Mouse (Mus musculus) heart, adult 2 months (tissue): ENCODE data around the gene Bcl2l2. TPM values are rescaled to one million over a fixed set of nuclear protein-coding genes. Genes with fewer than 3 reads are reported as not detected.
A peak's percentile ranks its signal among the peaks of the same experiment; 100 is the strongest.

ENCODE experiments used
- DNase-seq, 2 experiments: peaks; one replicate each; pipeline ENCODE4 v3.0.0; 2021
- H3K27ac ChIP-seq: fragments of 200-600 bp; 2 replicates; pipeline ENCODE4 v1.8.1; 2022
- H3K27me3 ChIP-seq: fragments of 200-500 bp; 2 replicates; pipeline ENCODE4 v1.6.1; 2012; ENCODE audit warnings: mild to moderate bottlenecking, low read length, inconsistent platforms, mixed read lengths; ENCODE audit not compliant: control insufficient read depth, insufficient read depth
- H3K36me3 ChIP-seq: fragments of 200-500 bp; 2 replicates; pipeline ENCODE4 v1.6.1; 2012; ENCODE audit warnings: low read length, inconsistent platforms; ENCODE audit not compliant: control insufficient read depth, insufficient read depth
- H3K4me1 ChIP-seq: fragments of 200-500 bp; 2 replicates; pipeline ENCODE4 v1.6.1; 2011; ENCODE audit warnings: low read length; ENCODE audit not compliant: control insufficient read depth, insufficient read depth
- H3K4me3 ChIP-seq: fragments of 200-600 bp; 2 replicates; pipeline ENCODE4 v1.8.1; 2022
- H3K79me2 ChIP-seq: fragments of 200-500 bp; replicated peaks from 2 replicates; pipeline ENCODE4 v1.6.1; 2012; ENCODE audit warnings: mild to moderate bottlenecking, inconsistent platforms, low read length, moderate library complexity, mixed read lengths; ENCODE audit not compliant: control insufficient read depth, insufficient read depth
- H3K9ac ChIP-seq: fragments of 200-500 bp; 2 replicates; pipeline ENCODE4 v1.6.1; 2012; ENCODE audit warnings: low read depth, mild to moderate bottlenecking, control low read depth, inconsistent platforms, low read length, mixed read lengths
- CTCF ChIP-seq: fragments of 200-600 bp; IDR thresholded peaks from 2 replicates; pipeline ENCODE4 v1.8.1; 2022; ENCODE audit warnings: antibody characterized with exemption, mild to moderate bottlenecking, moderate library complexity
- EP300 ChIP-seq: fragments of 200-500 bp; IDR thresholded peaks from 2 replicates; pipeline ENCODE4 v1.6.1; 2011; ENCODE audit warnings: low read depth, low read length, control low read depth; ENCODE audit not compliant: insufficient read depth
- POLR2A ChIP-seq: fragments of 200-500 bp; IDR thresholded peaks from 2 replicates; pipeline ENCODE4 v1.6.1; 2011; ENCODE audit warnings: mild to moderate bottlenecking, low read depth, low read length, control low read depth; ENCODE audit not compliant: insufficient read depth
- WGBS: fragments of 180-500 bp; shearing (Covaris S2); methylation state at CpG from one replicate; pipeline ENCODE4 v1.1.7; 2018; 5-methylcytosine and 5-hydroxymethylcytosine counted together
- intact Hi-C: fragments of 180-260 bp; cut with DNase I; formaldehyde crosslinking; loops from one replicate; pipeline ENCODE4 v1.15.1; 2025
- polyA plus RNA-seq: library from polyadenylated mRNA; depleted of rRNA; stranded (reverse); fragments of >200 nt; gene quantifications from 2 replicates; pipeline ENCODE4 v1.2.3, GENCODE M21; 2012
- total RNA-seq, 2 experiments: library from RNA; stranded (reverse); gene quantifications; 2 replicates each; pipeline ENCODE4 v1.2.3; 2021

Gene Bcl2l2
- total and polyA plus RNA-seq, 3 experiments = 29.2 to 45.0 (median 42.4) TPM

DNA sequence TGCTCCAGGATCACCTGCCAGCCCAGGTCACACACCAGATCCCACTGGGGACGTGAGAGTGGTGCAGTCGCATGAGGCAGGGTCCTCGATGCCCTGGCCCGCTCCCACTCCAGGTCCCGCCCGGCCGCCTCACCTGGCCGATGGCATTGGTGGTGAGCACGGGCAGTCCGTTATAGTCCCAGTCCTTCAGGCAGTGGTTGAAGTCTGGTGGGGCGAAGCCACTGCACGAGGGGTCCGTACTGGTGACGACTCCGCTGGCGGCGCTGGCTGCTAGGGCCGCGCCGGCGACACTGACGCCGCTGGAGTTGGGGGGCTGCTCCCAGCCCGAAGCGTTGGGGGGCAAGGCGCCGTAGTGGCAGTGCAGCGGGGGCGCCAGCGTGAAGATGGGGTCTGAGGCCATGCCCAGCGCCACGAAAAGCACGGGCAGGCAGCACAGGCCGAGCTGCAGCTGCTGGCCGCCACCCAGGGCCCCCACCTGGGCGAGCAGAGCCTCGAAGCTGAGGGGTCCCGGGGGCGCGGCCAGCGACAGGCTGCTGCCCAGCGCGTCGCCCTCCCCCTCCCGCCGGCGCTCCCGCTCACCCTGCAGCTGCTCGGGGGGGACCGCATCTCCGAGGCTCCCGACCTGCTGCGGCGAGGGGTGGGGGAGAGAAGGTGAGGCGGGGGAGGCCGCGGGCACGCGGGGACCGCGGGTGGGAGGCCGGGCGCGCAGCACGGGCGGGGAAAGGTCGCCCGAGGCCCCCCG is 29.1 kb downstream of the Bcl2l2 start:
- Histone ChIP-seq H3K9ac (peak overlapping the region; percentile 91), H3K4me1 (peaks cover 5% of the 10 kb centered on the region), H3K4me3 (peak overlapping the region; percentile 93), H3K79me2 (no peaks in the 10 kb centered on the region), H3K36me3 (no peaks in the 10 kb centered on the region), H3K27me3 (peaks cover 3% of the 10 kb centered on the region; the same call in 1 of the 2 replicates), H3K27ac (peak overlapping the region; percentile 36)
- TF ChIP-seq CTCF (no peak), EP300 (no peak), POLR2A (no peak)
- 7% methylated on average over 58 of the region's 69 CpGs for WGBS
- intact Hi-C loops = no loop called here
- no peak for DNase-seq

DNA sequence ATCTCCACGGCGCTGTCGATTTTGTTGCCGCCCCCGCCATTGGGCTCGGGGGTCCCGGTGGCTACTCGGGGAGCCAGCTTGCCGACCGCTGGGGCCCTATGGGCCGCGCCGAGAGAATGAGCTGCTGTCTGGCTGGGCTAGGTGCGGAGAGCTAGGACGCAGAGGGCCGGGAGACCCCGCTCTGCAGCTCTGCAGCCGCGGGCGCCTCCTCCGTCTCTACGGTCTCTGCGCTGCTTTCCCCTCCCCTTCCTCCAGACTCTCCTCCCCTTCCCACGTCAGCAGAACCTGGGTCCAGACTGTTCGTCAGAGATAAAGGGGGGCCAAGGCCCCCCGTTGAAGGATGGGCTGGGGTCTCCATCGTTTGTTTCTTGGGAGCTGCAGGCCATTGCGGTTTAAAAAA is 29.7 kb downstream of the Bcl2l2 start, which contains the start of gene Slc22a17:
Slc22a17 (minus strand) TSS at position 247 of the 400 bp plus-strand sequence.
- Histone ChIP-seq H3K4me1 (peaks cover 5% of the 10 kb centered on the region), H3K9ac (peak within 1 kb of the TSS; percentile 91), H3K4me3 (peak within 1 kb of the TSS; percentile 93), H3K27ac (peak within 1 kb of the TSS; percentile 36), H3K36me3 (no peaks in the 10 kb centered on the region), H3K27me3 (peaks cover 3% of the 10 kb centered on the region; the same call in 1 of the 2 replicates), H3K79me2 (no peaks in the 10 kb centered on the region)
- TF ChIP-seq POLR2A (peak; percentile 82), EP300 (no peak)
- DNase-seq = peak; percentile 72 to 82
- WGBS = 0% methylated on average over 27 of the region's 28 CpGs
- intact Hi-C loops = no loop called here

DNA sequence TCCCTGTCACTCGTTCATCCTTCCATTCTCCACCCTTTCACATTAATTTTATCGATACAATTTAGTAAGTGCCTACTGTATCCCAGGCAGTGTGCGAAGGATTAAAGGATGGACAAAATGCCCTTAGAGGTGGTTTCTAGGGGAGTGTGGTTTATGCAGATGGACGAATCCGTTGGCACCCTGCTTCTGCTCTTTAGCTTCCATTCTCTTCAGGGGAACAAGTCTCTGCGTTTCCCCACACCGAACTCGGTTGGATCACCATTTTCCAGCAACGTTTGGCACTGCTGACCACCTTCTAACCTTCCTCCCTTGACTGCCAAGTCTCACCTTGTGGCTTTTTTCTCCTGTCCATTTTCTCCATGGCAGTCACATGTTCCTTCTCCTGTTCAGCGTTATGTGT is 30.2 kb downstream of the Bcl2l2 start:
- intact Hi-C loops = no loop called here
- H3K79me2 ChIP-seq = no peaks in the 10 kb centered on the region
- H3K4me3 ChIP-seq = peak overlapping the region; percentile 93
- H3K9ac ChIP-seq = peak overlapping the region; percentile 10; the same call in 1 of the 2 replicates
- 22% methylated on average over 10 of the region's 10 CpGs for WGBS
- no peak overlapping the region for H3K27ac ChIP-seq
- H3K4me1 ChIP-seq = peaks cover 5% of the 10 kb centered on the region
- no peaks in the 10 kb centered on the region for H3K36me3 ChIP-seq
- no peak for DNase-seq
- TF ChIP-seq EP300 (no peak), POLR2A (no peak)
- peaks cover 3% of the 10 kb centered on the region; the same call in 1 of the 2 replicates for H3K27me3 ChIP-seq

DNA sequence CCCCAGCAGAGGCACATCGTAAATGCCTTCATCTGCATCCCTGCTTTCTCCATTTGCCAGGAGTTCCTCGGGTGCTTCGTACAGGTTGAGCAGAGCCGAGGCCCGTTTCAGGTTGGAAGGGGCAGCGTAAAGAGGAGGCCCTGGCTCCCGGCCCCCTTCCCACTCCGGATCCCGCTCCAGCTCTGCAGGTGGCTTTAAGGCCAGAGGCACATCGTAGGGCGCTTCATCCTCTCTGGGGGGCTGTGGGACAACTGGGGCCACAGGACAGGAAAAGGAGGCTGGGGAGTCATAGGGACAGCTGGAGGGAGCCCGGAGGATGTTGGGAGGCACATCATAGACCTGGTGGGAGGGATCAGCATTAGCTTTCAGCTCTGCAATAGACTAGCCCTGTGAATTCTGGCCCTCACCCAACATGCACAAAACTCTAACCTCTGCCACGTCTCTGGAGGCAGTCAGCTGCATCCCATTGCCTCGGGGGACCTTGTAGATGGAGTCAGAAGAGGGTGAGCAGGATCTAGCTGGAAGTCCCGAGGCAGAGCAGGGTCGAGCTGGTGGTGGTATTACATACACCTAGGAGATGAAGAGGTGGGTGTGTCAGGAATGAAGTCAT is 37.0 kb downstream of the Bcl2l2 start:
- TF ChIP-seq POLR2A = no peak
- TF ChIP-seq CTCF = no peak
- TF ChIP-seq EP300 = no peak

DNA sequence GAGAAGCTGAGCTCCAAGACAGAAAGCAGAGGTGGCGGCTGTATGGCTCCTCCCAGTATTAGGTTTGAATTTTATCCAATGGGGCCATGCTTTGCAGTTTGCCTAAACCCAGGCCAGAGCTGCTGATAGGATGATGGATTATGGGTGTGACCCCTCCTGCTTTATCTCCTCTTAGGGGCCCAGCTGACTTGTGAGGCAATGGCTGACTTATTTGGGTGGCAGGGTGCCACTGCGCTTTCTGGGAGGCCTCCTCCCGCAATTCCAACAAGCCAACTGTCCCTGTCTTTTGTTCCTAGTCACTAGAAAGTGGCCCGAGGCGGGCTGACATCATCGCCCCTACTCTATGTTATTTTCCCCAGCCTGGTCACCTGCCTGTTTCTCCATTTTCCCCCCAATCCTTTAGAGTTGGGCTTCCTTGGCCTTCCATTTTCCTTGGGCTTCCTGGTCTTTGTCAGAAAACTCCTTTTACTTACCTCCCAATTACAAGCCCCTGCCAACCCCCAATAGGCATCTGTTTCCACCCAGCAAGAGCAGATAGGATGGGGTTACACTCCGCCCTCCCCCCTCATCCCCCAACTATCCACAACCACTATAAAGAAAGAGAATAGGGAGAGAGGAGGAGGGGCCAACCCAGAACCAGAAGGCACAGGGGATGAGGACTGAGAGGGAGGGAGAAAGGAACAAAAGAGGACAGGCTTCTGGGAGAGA is 41.6 kb downstream of the Bcl2l2 start:
- peak; percentile 71 to 82 for DNase-seq
- 0 out of 2 replicates have a peak overlapping the region, but pooled peaks have one; percentile 34 for H3K4me3 ChIP-seq
- TF ChIP-seq POLR2A = no peak
- no peak for TF ChIP-seq CTCF

More for the DNA sequence above, 37.0 kb downstream of the Bcl2l2 start:
- no peaks in the 10 kb centered on the region for H3K36me3 ChIP-seq
- H3K4me3 ChIP-seq = no peak overlapping the region
- no peaks in the 10 kb centered on the region for H3K27me3 ChIP-seq
- H3K27ac ChIP-seq = no peak overlapping the region
- no peaks in the 10 kb centered on the region; the same call in 1 of the 2 replicates for H3K4me1 ChIP-seq
- DNase-seq = no peak
- intact Hi-C loops = no loop called here
- no peak overlapping the region for H3K9ac ChIP-seq
- no peaks in the 10 kb centered on the region for H3K79me2 ChIP-seq
- 71% methylated on average over 16 of the region's 16 CpGs for WGBS

More for the DNA sequence above, 41.6 kb downstream of the Bcl2l2 start:
- H3K79me2 ChIP-seq = no peaks in the 10 kb centered on the region
- intact Hi-C loops = no loop called here
- peaks cover 8% of the 10 kb centered on the region for H3K27me3 ChIP-seq
- 75% methylated on average over 7 of the region's 7 CpGs for WGBS
- H3K4me1 ChIP-seq = no peaks in the 10 kb centered on the region; the same call in 1 of the 2 replicates
- no peaks in the 10 kb centered on the region for H3K36me3 ChIP-seq
- H3K9ac ChIP-seq = no peak overlapping the region
- H3K27ac ChIP-seq = peak overlapping the region; percentile 58
